Mouse (Mus musculus) liver (tissue): ENCODE measurements around the gene Zim1.
A peak's percentile ranks its signal among the peaks of the same experiment; 100 is the strongest.

Source experiments
- DNase-seq: peaks from one replicate; pipeline ENCODE4 v3.0.0-alpha.2; 2020; ENCODE audit warnings: mixed read lengths

Gene Zim1

GRCm38 (mm10) chr7:6696241-6697045 is at the start of gene Zim1:
TSS of gene Zim1 (minus strand) at chr7:6696450.
- DNase-seq: peak; percentile 79

GRCm38 (mm10) chr7:6744281-6744904 is 48.1 kb upstream of the Zim1 start:
- DNase-seq: peak; percentile 9

GRCm38 (mm10) chr7:6736060-6736459 is 39.8 kb upstream of the Zim1 start:
- no peak for DNase-seq

GRCm38 (mm10) chr7:6731930-6732329 is 35.7 kb upstream of the Zim1 start:
- DNase-seq: no peak

- DNase-seq: no peak
Measured at GRCm38 (mm10) chr7:6731373-6731772, 35.1 kb upstream of the Zim1 start.

GRCm38 (mm10) chr7:6730801-6731200 is 34.6 kb upstream of the Zim1 start:
- DNase-seq: no peak

GRCm38 (mm10) chr7:6730241-6730640 is 34.0 kb upstream of the Zim1 start, which contains the start of the genes Peg3 and Usp29:
TSS of gene Peg3 (minus strand) at chr7:6730431.
TSS of gene Usp29 (plus strand) at chr7:6730578.
- DNase-seq: peak; percentile 82

- DNase-seq: peak; percentile 92
Measured at GRCm38 (mm10) chr7:6729061-6729817, 33.0 kb upstream of the Zim1 start.

- DNase-seq: peak; percentile 84
Measured at GRCm38 (mm10) chr7:6728263-6728931, 32.1 kb upstream of the Zim1 start.

GRCm38 (mm10) chr7:6727351-6728121 is 31.3 kb upstream of the Zim1 start:
- peak; percentile 71 for DNase-seq

GRCm38 (mm10) chr7:6709396-6709795 is 13.1 kb upstream of the Zim1 start:
- no peak for DNase-seq

- DNase-seq: no peak
Measured at GRCm38 (mm10) chr7:6708451-6709180, 12.4 kb upstream of the Zim1 start.

GRCm38 (mm10) chr7:6707416-6708015 is 11.3 kb upstream of the Zim1 start:
- DNase-seq: no peak

- DNase-seq: no peak
Measured at GRCm38 (mm10) chr7:6699230-6699629, 3.0 kb upstream of the Zim1 start.

GRCm38 (mm10) chr7:6685511-6685910 is 10.7 kb downstream of the Zim1 start:
- no peak for DNase-seq

GRCm38 (mm10) chr7:6666726-6667125 is 29.5 kb downstream of the Zim1 start:
- no peak for DNase-seq

- no peak for DNase-seq
Measured at GRCm38 (mm10) chr7:6663430-6663829, 32.8 kb downstream of the Zim1 start.

GRCm38 (mm10) chr7:6659605-6660004 is 36.6 kb downstream of the Zim1 start:
- no peak for DNase-seq

- DNase-seq: no peak
Measured at GRCm38 (mm10) chr7:6658606-6659005, 37.6 kb downstream of the Zim1 start.

- DNase-seq: no peak
Measured at GRCm38 (mm10) chr7:6652151-6652550, 44.1 kb downstream of the Zim1 start.

GRCm38 (mm10) chr7:6651221-6651620 is 45.0 kb downstream of the Zim1 start:
- DNase-seq: no peak
